Mouse (Mus musculus): ENCODE results near the gene Aph1a.

GRCm38 (mm10) chr3:95851317-95851716 lies 42.5 kb upstream of the Aph1a start:
- TF ChIP-seq CTCF (IDR thresholded peaks at IDR 0.05; ENCODE audit: control insufficient read depth, insufficient read depth, insufficient replicate concordance, low read depth, low read length) (no peak), POLR2A (IDR thresholded peaks at IDR 0.05; ENCODE audit: control insufficient read depth, low read depth, low read length) (no peak)

Measured in testis, adult 2 months (tissue).